Mouse (Mus musculus) G1E (cell line): ENCODE measurements around the gene Fam78b.

Source experiments
- CTCF ChIP-seq: IDR thresholded peaks from 2 replicates; pipeline ENCODE4 v1.5.1; 2012; ENCODE audit warnings: low read depth, low read length, inconsistent platforms, mixed read lengths
- TAL1 ChIP-seq: conservative IDR thresholded peaks from 2 replicates; pipeline ENCODE4 v1.6.1; 2012; ENCODE audit warnings: low read depth, low read length, inconsistent platforms, mixed read lengths

DNA sequence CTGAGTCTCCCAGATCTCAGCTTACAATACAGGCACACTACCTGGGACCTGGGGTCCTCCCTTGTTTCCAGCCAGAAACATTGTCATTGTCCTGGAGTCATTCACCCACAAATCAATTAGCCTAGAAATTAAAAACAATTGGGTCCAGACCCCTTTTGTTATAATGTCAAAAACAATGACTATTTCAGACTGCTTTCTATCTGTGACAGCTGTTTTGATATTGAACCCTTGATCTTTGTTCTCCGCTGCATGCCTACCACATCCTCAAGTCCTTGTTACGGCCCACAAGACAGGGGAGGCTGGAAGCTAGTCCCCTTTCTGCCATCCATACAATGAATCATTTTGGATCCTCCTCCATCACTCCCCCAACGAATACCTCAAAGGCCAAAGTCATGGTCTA lies 80.7 kb downstream of the Fam78b start:
- no peak for TF ChIP-seq CTCF
- no peak for TF ChIP-seq TAL1
